Mouse (Mus musculus): ENCODE results near the gene Shld1. TPM values are rescaled to one million over a fixed set of nuclear protein-coding genes. Genes with fewer than 3 reads are reported as not detected.

Gene Shld1
- 10 to 100 TPM in 1 of 2 experiments, 1 to 10 TPM in 1; 9.7 to 11.0 TPM for total RNA-seq (2021)
- long read RNA-seq, experiment 1, partial matches to known transcripts = 1 of 34 reads
- long read RNA-seq, experiment 1, other reads (novel, unspliced or antisense) = 31 of 34 reads
- long read RNA-seq, experiment 2, partial matches to known transcripts = 3 of 22 reads
- long read RNA-seq, experiment 2, other reads (novel, unspliced or antisense) = 16 of 22 reads

GRCm38 (mm10) chr2:132686756-132687737 lies at the start of gene Shld1:
Gene Shld1, plus strand, starts transcription at chr2:132686931.
- peak within 1 kb of the TSS; percentile 88 for H3K27ac ChIP-seq
- DNase-seq (ENCODE audit: low spot score in 2 of 2) = peak; percentile 85 to 93
- TF ChIP-seq CTCF (conservative IDR thresholded peaks at IDR 0.05) = 0 out of 2 replicates have a peak, but pooled peaks have one; percentile 13
- H3K4me3 ChIP-seq = peak within 1 kb of the TSS; percentile 67

GRCm38 (mm10) chr2:132638306-132638705 lies 48.4 kb upstream of the Shld1 start:
- no peak for TF ChIP-seq CTCF (conservative IDR thresholded peaks at IDR 0.05)
- no peak overlapping the region for H3K4me3 ChIP-seq
- no peak for DNase-seq (ENCODE audit: low spot score in 2 of 2)
- no peak overlapping the region for H3K27ac ChIP-seq

- Histone ChIP-seq H3K4me3 (no peak overlapping the region), H3K27ac (no peak overlapping the region)
- DNase-seq (ENCODE audit: low spot score in 2 of 2) = no peak
- TF ChIP-seq CTCF (conservative IDR thresholded peaks at IDR 0.05) = no peak
These were observed 47.4 kb upstream of the Shld1 start for GRCm38 (mm10) chr2:132639337-132639736.

- Histone ChIP-seq H3K27ac (no peak overlapping the region), H3K4me3 (no peak overlapping the region)
- no peak for TF ChIP-seq CTCF (conservative IDR thresholded peaks at IDR 0.05)
- DNase-seq (ENCODE audit: low spot score in 2 of 2) = no peak
These were observed 45.5 kb upstream of the Shld1 start for GRCm38 (mm10) chr2:132641196-132641595.

GRCm38 (mm10) chr2:132643161-132643560 lies 43.6 kb upstream of the Shld1 start:
- Histone ChIP-seq H3K27ac (no peak overlapping the region), H3K4me3 (no peak overlapping the region)
- no peak for TF ChIP-seq CTCF (conservative IDR thresholded peaks at IDR 0.05)
- DNase-seq (ENCODE audit: low spot score in 2 of 2) = no peak

- no peak for TF ChIP-seq CTCF (conservative IDR thresholded peaks at IDR 0.05)
- no peak for DNase-seq (ENCODE audit: low spot score in 2 of 2)
- no peak overlapping the region for H3K27ac ChIP-seq
- no peak overlapping the region for H3K4me3 ChIP-seq
These were observed 39.6 kb upstream of the Shld1 start for GRCm38 (mm10) chr2:132646856-132647745.

- no peak for TF ChIP-seq CTCF (conservative IDR thresholded peaks at IDR 0.05)
- Histone ChIP-seq H3K4me3 (no peak overlapping the region), H3K27ac (no peak overlapping the region)
- no peak for DNase-seq (ENCODE audit: low spot score in 2 of 2)
These were observed 37.3 kb upstream of the Shld1 start for GRCm38 (mm10) chr2:132649352-132649870.

- Histone ChIP-seq H3K27ac (no peak overlapping the region), H3K4me3 (no peak overlapping the region)
- no peak for DNase-seq (ENCODE audit: low spot score in 2 of 2)
- TF ChIP-seq CTCF (conservative IDR thresholded peaks at IDR 0.05) = no peak
These were observed 36.2 kb upstream of the Shld1 start for GRCm38 (mm10) chr2:132650546-132650945.

- no peak for TF ChIP-seq CTCF (conservative IDR thresholded peaks at IDR 0.05)
- DNase-seq (ENCODE audit: low spot score in 2 of 2) = no peak
- no peak overlapping the region for H3K4me3 ChIP-seq
- no peak overlapping the region for H3K27ac ChIP-seq
These were observed 34.3 kb upstream of the Shld1 start for GRCm38 (mm10) chr2:132652476-132652875.

- DNase-seq (ENCODE audit: low spot score in 2 of 2) = no peak
- Histone ChIP-seq H3K27ac (no peak overlapping the region), H3K4me3 (no peak overlapping the region)
- no peak for TF ChIP-seq CTCF (conservative IDR thresholded peaks at IDR 0.05)
These were observed 31.8 kb upstream of the Shld1 start for GRCm38 (mm10) chr2:132654834-132655495.

GRCm38 (mm10) chr2:132657186-132657585 lies 29.5 kb upstream of the Shld1 start:
- no peak overlapping the region for H3K27ac ChIP-seq
- no peak for DNase-seq (ENCODE audit: low spot score in 2 of 2)

More at GRCm38 (mm10) chr2:132657186-132657585, 29.5 kb upstream of the Shld1 start:
- no peak for TF ChIP-seq CTCF (conservative IDR thresholded peaks at IDR 0.05)
- H3K4me3 ChIP-seq = no peak overlapping the region
